Mouse (Mus musculus) frontal cortex, postnatal 36 days (tissue): Measurements from ENCODE around the gene Camta1.
A peak's percentile ranks its signal among the peaks of the same experiment; 100 is the strongest.
"Not testable (repeated sequence)": the region's sequence is repeated elsewhere in the genome, so short reads cannot be mapped to it uniquely, and the experiment has no call there.

Experiments
- DNase-seq, 2 experiments: peaks; one replicate each; pipeline ENCODE4 v3.0.0; 2022; ENCODE audit warnings: low spot score in 2 of 2

Camta1 gene

GRCm38 (mm10) chr4:151068751-151069150 lies 792.9 kb downstream of the Camta1 start:
- DNase-seq = no peak

GRCm38 (mm10) chr4:151059566-151059965 lies 802.1 kb downstream of the Camta1 start:
- DNase-seq = no peak

GRCm38 (mm10) chr4:151058634-151059033 lies 803.0 kb downstream of the Camta1 start:
- DNase-seq = no peak

- DNase-seq = peak; percentile 98 to 99
Observed at GRCm38 (mm10) chr4:151057347-151058321, 804.0 kb downstream of the Camta1 start, which contains the start of gene Vamp3. Gene Vamp3, minus strand, starts transcription at chr4:151057963.

- no peak for DNase-seq
Observed at GRCm38 (mm10) chr4:151051162-151051561, 810.5 kb downstream of the Camta1 start.

- DNase-seq = no peak
Observed at GRCm38 (mm10) chr4:151046524-151046923, 815.2 kb downstream of the Camta1 start.

GRCm38 (mm10) chr4:151044944-151045570 lies 816.6 kb downstream of the Camta1 start:
- DNase-seq = peak; percentile 40 to 58

GRCm38 (mm10) chr4:151044037-151044943 lies 817.4 kb downstream of the Camta1 start, which contains the start of gene Per3:
Gene Per3, minus strand, starts transcription at chr4:151044665.
- peak; percentile 97 to 98 for DNase-seq

- peak in 1 of 2 experiments; percentile 18 for DNase-seq
Observed at GRCm38 (mm10) chr4:151043281-151043680, 818.4 kb downstream of the Camta1 start.

- DNase-seq = peak; percentile 34 to 66
Observed at GRCm38 (mm10) chr4:151041506-151041905, 820.2 kb downstream of the Camta1 start.

- DNase-seq = no peak
Observed at GRCm38 (mm10) chr4:151037800-151038199, 823.9 kb downstream of the Camta1 start.

GRCm38 (mm10) chr4:151036521-151036920 lies 825.2 kb downstream of the Camta1 start:
- no peak for DNase-seq

- peak in 1 of 2 experiments; percentile 5 for DNase-seq
Observed at GRCm38 (mm10) chr4:151027001-151027400, 834.7 kb downstream of the Camta1 start.

- no peak for DNase-seq
Observed at GRCm38 (mm10) chr4:151024152-151024551, 837.5 kb downstream of the Camta1 start.

GRCm38 (mm10) chr4:151017356-151017755 lies 844.3 kb downstream of the Camta1 start:
- DNase-seq = not testable (repeated sequence)

GRCm38 (mm10) chr4:151015946-151016345 lies 845.7 kb downstream of the Camta1 start:
- no peak for DNase-seq

GRCm38 (mm10) chr4:151010316-151010715 lies 851.4 kb downstream of the Camta1 start:
- DNase-seq = no peak

GRCm38 (mm10) chr4:151006945-151007344 lies 854.7 kb downstream of the Camta1 start:
- DNase-seq = peak; percentile 24 to 38

- no peak for DNase-seq
Observed at GRCm38 (mm10) chr4:151005656-151006318, 855.9 kb downstream of the Camta1 start.

- DNase-seq = no peak
Observed at GRCm38 (mm10) chr4:151001397-151001796, 860.3 kb downstream of the Camta1 start.

GRCm38 (mm10) chr4:150998626-150999025 lies 863.0 kb downstream of the Camta1 start:
- no peak for DNase-seq
